Mouse (Mus musculus) bone marrow, adult 2 months (tissue): ENCODE measurements around the gene Itgb4. TPM values are rescaled to one million over a fixed set of nuclear protein-coding genes. Genes with fewer than 3 reads are reported as not detected.

Experiments
- H3K27ac ChIP-seq: fragments of 200-500 bp; 2 replicates; pipeline ENCODE4 v1.5.1; 2012; ENCODE audit warnings: low read depth, mild to moderate bottlenecking, control low read depth, inconsistent platforms, low read length; ENCODE audit not compliant: control insufficient read depth, poor library complexity, insufficient read depth
- H3K4me1 ChIP-seq: fragments of 200-500 bp; 2 replicates; pipeline ENCODE4 v1.6.1; 2011; ENCODE audit warnings: low read length; ENCODE audit not compliant: control insufficient read depth, insufficient read depth
- H3K4me3 ChIP-seq: fragments of 200-500 bp; replicated peaks from 2 replicates; pipeline ENCODE3; 2011; ENCODE audit warnings: mild to moderate bottlenecking, low read depth, low read length, control low read depth; ENCODE audit not compliant: control insufficient read depth
- CTCF ChIP-seq: fragments of 200-500 bp; IDR thresholded peaks from 2 replicates; pipeline ENCODE4 v1.5.1; 2011; ENCODE audit warnings: low read length, control low read depth; ENCODE audit not compliant: control insufficient read depth, insufficient read depth
- POLR2A ChIP-seq: fragments of 200-500 bp; IDR thresholded peaks from 2 replicates; pipeline ENCODE4 v1.6.1; 2011; ENCODE audit warnings: low read depth, mild to moderate bottlenecking, control low read depth, low read length, borderline replicate concordance; ENCODE audit not compliant: control insufficient read depth
- WGBS: fragments of 180-500 bp; shearing (Covaris S2); methylation state at CpG from one replicate; pipeline ENCODE4 v1.1.7; 2018; 5-methylcytosine and 5-hydroxymethylcytosine counted together
- polyA plus RNA-seq: library from polyadenylated mRNA; stranded (reverse); fragments of >200 nt; gene quantifications from 2 replicates; pipeline ENCODE4 v1.2.4, GENCODE M21; 2011; ENCODE audit warnings: low replicate concordance; ENCODE audit not compliant: missing spikeins, insufficient read depth, insufficient read length

Gene Itgb4
- polyA plus RNA-seq, 1 experiment: 1.7 TPM

DNA sequence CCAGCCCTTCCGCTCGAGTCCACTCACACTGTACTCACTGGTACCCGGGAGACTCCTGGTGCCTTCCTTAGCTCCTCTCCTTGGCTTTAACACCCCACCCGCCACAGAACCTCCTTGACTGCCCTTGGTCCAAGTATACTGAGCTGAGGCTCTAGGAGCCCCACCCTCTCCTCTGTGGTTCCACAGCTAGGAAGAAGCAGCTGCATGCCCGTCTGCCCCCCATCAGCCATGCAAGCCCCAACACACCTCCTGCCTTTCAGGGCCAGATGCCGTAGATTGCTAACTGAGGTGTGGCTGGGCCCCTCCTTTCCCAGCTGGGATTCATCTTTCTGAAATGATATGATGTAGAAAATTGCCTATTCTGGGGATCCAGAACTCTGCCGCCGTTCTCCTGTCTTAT lies 29.3 kb upstream of the Itgb4 start:
- TF ChIP-seq POLR2A (no peak), CTCF (no peak)
- no peak overlapping the region for H3K27ac ChIP-seq
- 84% methylated on average over 8 of the region's 8 CpGs for WGBS

DNA sequence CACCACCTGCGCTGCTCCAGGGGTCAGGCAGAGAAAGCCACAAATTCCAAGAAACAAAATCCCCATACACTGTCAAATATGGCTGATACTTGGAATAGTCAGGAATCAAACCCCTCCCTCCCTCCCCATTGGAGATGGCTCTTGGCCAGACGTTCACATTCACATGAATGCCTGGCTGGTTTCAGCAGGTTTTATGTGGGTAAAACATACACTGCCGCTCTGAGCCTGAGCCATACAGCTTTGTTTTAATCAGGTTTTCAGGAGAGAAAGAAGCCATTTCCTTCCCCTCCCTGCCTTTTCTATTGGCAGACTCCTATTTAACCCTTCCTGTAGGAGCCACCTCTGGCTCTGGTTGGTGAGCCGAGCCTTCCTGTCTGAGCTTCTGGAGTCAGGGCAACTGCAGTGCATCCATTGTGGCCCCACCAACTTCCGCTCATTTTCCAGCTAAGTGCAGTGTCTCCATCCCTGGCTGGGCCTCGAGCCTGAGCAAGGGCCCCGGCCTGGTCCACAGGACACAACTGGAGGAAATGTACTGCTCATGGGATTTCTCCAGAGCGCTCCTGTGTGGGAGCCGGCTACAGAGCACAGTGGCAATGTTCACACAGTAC lies 28.2 kb upstream of the Itgb4 start:
- Histone ChIP-seq H3K4me1 (no peaks in the 10 kb centered on the region), H3K4me3 (no peak overlapping the region), H3K27ac (no peak overlapping the region)
- TF ChIP-seq POLR2A (no peak), CTCF (no peak)
- WGBS: 93% methylated on average over 9 of the region's 9 CpGs

More for the DNA sequence above, 29.3 kb upstream of the Itgb4 start:
- no peaks in the 10 kb centered on the region for H3K4me1 ChIP-seq
- no peak overlapping the region for H3K4me3 ChIP-seq

DNA sequence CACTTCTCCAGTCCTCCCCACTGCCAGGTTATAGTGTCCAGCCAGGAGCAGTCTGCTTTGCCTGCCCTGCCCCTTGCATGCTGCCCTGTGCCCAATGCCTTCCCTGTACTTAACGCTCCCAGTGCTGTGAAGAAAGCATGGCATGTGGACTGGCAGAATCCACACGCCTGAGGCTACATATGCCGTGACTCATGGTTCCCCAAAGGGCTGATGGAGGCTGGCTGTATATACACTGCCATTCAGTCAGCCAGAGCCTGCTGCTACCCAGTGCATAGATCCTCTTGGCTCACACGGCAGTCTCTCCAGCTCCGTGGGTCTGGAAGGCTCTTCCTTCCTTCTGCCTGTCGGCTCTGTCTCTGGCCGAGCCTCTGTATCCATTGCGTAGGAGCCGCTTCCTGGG lies 26.2 kb upstream of the Itgb4 start:
- no peak for TF ChIP-seq POLR2A
- no peak for TF ChIP-seq CTCF
- Histone ChIP-seq H3K27ac (no peak overlapping the region), H3K4me1 (no peaks in the 10 kb centered on the region), H3K4me3 (no peak overlapping the region)
- WGBS: 88% methylated on average over 9 of the region's 9 CpGs

DNA sequence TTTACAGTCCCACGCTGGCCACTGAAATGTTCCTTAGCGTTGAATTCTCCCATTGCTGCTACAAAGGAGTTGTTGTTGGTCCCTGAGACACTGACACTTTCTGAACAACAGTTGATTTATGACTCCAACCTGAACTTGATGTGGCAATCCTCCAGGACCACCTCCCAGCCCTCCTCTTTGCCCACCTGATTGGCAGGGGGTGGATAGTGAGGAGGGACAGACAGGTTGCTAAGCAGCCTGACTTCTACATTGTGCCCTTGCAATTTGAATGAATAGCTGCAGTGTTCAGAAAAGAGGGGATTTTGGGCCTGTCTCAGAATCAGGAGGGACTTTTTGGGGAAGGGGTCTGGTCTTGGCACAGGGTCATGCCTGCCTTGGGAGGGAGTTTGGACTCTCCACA lies 23.8 kb upstream of the Itgb4 start:
- 94% methylated on average over 2 of the region's 2 CpGs for WGBS
- Histone ChIP-seq H3K27ac (no peak overlapping the region), H3K4me3 (no peak overlapping the region), H3K4me1 (no peaks in the 10 kb centered on the region)
- TF ChIP-seq POLR2A: no peak
- no peak for TF ChIP-seq CTCF

DNA sequence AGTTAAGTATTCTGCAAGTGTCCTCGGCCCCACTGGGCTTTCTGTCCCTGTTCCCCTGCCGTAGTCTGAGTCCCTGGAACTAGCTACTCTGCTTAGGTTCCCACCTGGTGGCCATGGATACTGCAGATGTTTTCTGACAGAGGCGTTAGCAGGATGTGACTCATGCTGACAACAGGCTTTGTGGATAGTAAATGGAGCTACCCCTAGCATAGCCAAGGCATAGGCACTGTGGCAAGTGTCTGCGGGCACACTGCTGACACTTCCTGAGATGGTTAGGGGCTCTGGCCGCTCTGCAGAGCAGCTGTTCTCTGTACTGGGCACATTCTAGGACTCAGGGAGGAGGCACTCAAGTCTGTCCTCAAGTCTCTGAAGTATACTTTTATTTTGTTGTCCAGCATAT lies 19.8 kb upstream of the Itgb4 start:
- Histone ChIP-seq H3K4me3 (no peak overlapping the region), H3K4me1 (no peaks in the 10 kb centered on the region), H3K27ac (no peak overlapping the region)
- WGBS: 68% methylated on average over 5 of the region's 5 CpGs
- TF ChIP-seq CTCF (no peak), POLR2A (no peak)

DNA sequence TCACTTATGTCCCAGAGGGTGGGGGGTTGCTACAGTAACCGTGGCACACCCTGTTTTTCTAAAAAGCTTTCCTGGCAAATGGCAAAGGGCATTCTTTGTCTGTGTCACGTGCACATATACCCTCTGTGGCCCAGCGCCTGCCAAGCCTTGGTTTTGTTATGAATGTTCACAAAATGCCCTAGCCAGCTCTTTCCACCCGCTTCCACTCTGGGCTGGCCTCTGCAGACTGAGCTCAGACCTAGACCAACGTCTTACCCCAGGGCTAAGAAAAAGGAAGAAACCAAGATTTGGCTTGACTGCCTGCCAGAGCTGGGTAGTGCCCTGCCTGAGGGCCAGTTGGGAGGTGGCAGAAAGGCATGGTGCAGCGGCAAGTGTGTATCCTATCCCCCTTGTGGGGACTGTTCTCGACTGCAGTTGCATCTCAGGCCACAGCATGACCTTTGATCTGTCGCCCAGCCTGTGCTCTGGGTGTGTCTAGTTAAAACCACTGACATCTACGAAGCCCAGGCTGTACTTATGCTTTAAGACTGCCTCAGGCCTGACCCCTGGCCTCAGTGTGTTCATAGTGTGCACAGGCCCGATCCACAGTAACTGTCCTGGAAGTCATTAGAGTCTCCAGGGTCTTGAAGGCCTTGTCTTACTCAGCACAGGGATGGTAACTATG lies 19.2 kb upstream of the Itgb4 start:
- no peak overlapping the region for H3K27ac ChIP-seq

DNA sequence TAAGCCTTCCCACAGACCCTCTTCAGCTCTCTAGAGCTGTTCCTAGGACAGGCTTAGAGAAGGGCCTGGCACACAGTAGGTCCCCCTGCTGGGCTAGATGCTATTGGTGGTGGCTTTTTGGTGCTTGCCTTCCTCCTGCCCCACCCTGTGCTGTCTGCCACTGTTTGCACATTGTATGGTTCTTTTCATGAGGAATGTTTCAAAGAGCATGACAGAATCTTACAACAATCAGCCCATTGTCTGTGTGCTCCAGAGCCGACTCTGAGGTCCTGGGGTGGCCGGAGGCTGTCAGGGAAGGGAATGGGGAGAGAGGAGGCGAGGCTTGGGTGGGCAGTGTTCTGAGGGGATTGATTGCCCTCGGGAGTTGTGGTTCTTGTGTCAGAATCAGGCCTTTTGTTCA lies 18.1 kb upstream of the Itgb4 start:
- Histone ChIP-seq H3K27ac (no peak overlapping the region), H3K4me3 (no peak overlapping the region), H3K4me1 (no peaks in the 10 kb centered on the region)
- TF ChIP-seq CTCF (no peak), POLR2A (no peak)
- WGBS: 85% methylated on average over 4 of the region's 4 CpGs

More for the DNA sequence above, 19.2 kb upstream of the Itgb4 start:
- 59% methylated on average over 10 of the region's 10 CpGs for WGBS
- no peak overlapping the region for H3K4me3 ChIP-seq
- TF ChIP-seq POLR2A (no peak), CTCF (no peak)
- no peaks in the 10 kb centered on the region for H3K4me1 ChIP-seq

DNA sequence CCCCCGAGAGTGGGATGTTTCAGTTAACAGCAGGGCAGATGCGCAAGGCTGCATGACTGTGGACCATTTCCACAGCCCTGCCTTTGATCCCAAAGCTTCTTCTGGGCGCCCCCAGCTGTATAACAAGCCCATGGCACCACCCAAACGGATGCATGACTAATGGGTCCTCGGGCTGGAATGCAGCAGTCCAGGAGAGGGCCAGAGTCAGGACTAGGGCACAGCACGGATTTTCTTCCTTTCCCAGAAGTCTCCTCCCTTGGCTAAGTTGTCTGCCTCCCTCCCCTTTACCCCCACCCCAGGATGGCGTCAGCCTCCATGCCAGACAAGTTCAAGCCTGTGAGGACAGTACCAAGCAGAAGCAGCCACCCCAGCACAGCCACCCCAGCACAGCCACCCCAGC lies 16.5 kb upstream of the Itgb4 start:
- H3K27ac ChIP-seq: no peak overlapping the region
- 86% methylated on average over 7 of the region's 7 CpGs for WGBS
- TF ChIP-seq CTCF (no peak), POLR2A (no peak)
- H3K4me3 ChIP-seq: no peak overlapping the region
- H3K4me1 ChIP-seq: no peaks in the 10 kb centered on the region

DNA sequence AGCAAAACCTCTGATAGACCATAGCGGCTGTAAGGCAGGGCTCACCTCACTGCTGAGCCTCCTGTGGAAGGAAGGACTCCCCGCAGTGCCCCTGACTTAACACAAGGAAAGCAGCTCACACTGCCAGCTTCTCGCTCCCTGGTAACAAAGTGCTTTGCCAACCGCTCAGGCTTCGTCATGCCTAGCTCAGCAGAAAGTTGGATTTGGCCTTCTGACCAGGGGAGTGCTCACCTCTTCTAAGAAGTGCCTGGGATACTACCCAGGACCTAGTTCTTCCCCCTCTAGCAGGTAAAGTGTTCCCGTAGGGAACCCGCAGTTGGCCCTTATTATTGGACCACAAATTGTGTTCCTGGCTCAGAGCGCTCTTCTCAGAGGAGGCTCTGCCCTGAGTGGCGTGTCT lies 15.5 kb upstream of the Itgb4 start:
- no peak for TF ChIP-seq CTCF
- no peak for TF ChIP-seq POLR2A
- Histone ChIP-seq H3K4me3 (no peak overlapping the region), H3K4me1 (no peaks in the 10 kb centered on the region), H3K27ac (no peak overlapping the region)
- 96% methylated on average over 9 of the region's 9 CpGs for WGBS
